Mouse (Mus musculus) limb, embryonic 12.5 days (tissue): Measurements from ENCODE around the gene Gm7030. TPM values are rescaled to one million over a fixed set of nuclear protein-coding genes. Genes with fewer than 3 reads are reported as not detected.
"Not testable (repeated sequence)": the region's sequence is repeated elsewhere in the genome, so short reads cannot be mapped to it uniquely, and the experiment has no call there.

ENCODE experiments used
- ATAC-seq: fragments of 200-750 bp; cut with Nextera tagmentation; 2 replicates; pipeline ENCODE4 v1.8.0; 2017; ENCODE audit warnings: low read depth, moderate TSS enrichment; ENCODE audit not compliant: insufficient number of reproducible peaks, insufficient read depth, low FRiP score, low TSS enrichment
- H3K27ac ChIP-seq: fragments of 300-500 bp; sonication (generic); 2 replicates; pipeline ENCODE4 v1.5.1; 2016; ENCODE audit warnings: mild to moderate bottlenecking, moderate library complexity
- H3K27me3 ChIP-seq: fragments of 300-500 bp; sonication (generic); 2 replicates; pipeline ENCODE4 v1.6.1; 2016; ENCODE audit warnings: mild to moderate bottlenecking, moderate library complexity
- H3K36me3 ChIP-seq: fragments of 300-500 bp; sonication (generic); 2 replicates; pipeline ENCODE4 v1.6.1; 2016; ENCODE audit warnings: mild to moderate bottlenecking, moderate library complexity
- H3K4me1 ChIP-seq: fragments of 300-500 bp; sonication (generic); replicated peaks from 2 replicates; pipeline ENCODE4 v1.6.1; 2016
- H3K4me2 ChIP-seq: fragments of 300-500 bp; sonication (generic); 2 replicates; pipeline ENCODE4 v1.6.1; 2016; ENCODE audit warnings: mild to moderate bottlenecking, moderate library complexity
- H3K4me3 ChIP-seq: fragments of 300-500 bp; sonication (generic); replicated peaks from 2 replicates; pipeline ENCODE4 v1.5.1; 2016; ENCODE audit warnings: mild to moderate bottlenecking
- H3K9ac ChIP-seq: fragments of 300-500 bp; sonication (generic); replicated peaks from 2 replicates; pipeline ENCODE4 v1.6.1; 2016; ENCODE audit warnings: mild to moderate bottlenecking, moderate library complexity
- H3K9me3 ChIP-seq: fragments of 300-500 bp; sonication (generic); 2 replicates; pipeline ENCODE4 v1.6.1; 2016; ENCODE audit warnings: mild to moderate bottlenecking, moderate library complexity
- WGBS: fragments of 180-500 bp; shearing (Covaris S2); methylation state at CpG from one replicate; pipeline ENCODE4 v1.1.7; 2016; 5-methylcytosine and 5-hydroxymethylcytosine counted together
- polyA plus RNA-seq: library from polyadenylated mRNA; unstranded; fragments of >200 nt; fragmentation: Nextera tagmentation; extraction: Ambion mirVana; gene quantifications from 2 replicates; pipeline ENCODE4 v1.2.1, GENCODE M21; 2016

Gm7030 gene
- polyA plus RNA-seq, 1 experiment from 2014 or later, result not detected

- 14% methylated on average over 11 of the region's 11 CpGs for WGBS
- ATAC-seq, result not testable (repeated sequence)
- peak overlapping the region; percentile 63 for H3K4me2 ChIP-seq
Measured at GRCm38 (mm10) chr17:36158264-36158663, 29.0 kb upstream of the Gm7030 start.

DNA sequence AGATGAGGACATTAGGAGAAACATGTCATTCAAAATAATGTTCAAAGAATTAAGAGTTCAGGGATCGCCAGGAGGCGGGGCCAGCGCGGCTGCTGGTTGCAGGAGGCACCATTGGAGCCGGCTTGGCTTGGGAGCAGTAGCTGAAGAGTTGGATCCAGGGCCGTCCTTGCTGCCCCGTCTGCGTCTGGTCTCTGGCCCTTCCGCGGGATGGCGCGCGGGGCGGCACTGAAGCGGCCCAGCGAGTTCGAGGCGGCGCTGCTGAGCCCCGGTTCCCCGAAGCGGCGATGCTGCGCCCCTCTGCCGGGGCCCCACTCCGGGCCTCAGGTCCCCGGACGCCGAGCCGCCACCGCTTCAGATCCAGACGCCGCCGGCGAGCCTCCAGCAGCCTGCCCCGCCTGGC lies 28.6 kb upstream of the Gm7030 start:
- H3K9ac ChIP-seq, result peak overlapping the region; percentile 47
- H3K36me3 ChIP-seq, ATAC-seq, H3K9me3 ChIP-seq, H3K27ac ChIP-seq, H3K4me1 ChIP-seq: not testable (repeated sequence)
- peaks cover 91% of the 10 kb centered on the region for H3K27me3 ChIP-seq
- peak overlapping the region; percentile 63 for H3K4me2 ChIP-seq
- under 1% methylated on average over 36 of the region's 36 CpGs for WGBS
- H3K4me3 ChIP-seq, result peak overlapping the region; percentile 40

More at GRCm38 (mm10) chr17:36158264-36158663, 29.0 kb upstream of the Gm7030 start:
- not testable (repeated sequence) for H3K9me3 ChIP-seq, H3K27ac ChIP-seq, H3K4me1 ChIP-seq, H3K36me3 ChIP-seq, H3K9ac ChIP-seq
- peaks cover 90% of the 10 kb centered on the region for H3K27me3 ChIP-seq
- peak overlapping the region; percentile 40 for H3K4me3 ChIP-seq

- Histone ChIP-seq H3K27me3 (peaks cover 84% of the 10 kb centered on the region), H3K4me2 (no peak overlapping the region), H3K9me3 (no peaks in the 10 kb centered on the region), H3K4me3 (no peak overlapping the region), H3K9ac (no peak overlapping the region), H3K36me3 (no peaks in the 10 kb centered on the region), H3K27ac (no peak overlapping the region), H3K4me1 (no peaks in the 10 kb centered on the region)
- 26% methylated on average over 3 of the region's 3 CpGs for WGBS
- no peak for ATAC-seq
Measured at GRCm38 (mm10) chr17:36154271-36155149, 25.3 kb upstream of the Gm7030 start.

- WGBS, result 45% methylated on average over 4 of the region's 4 CpGs
- H3K27me3 ChIP-seq, result peaks cover 78% of the 10 kb centered on the region
- H3K9ac ChIP-seq, H3K9me3 ChIP-seq, H3K27ac ChIP-seq, H3K4me2 ChIP-seq, H3K4me3 ChIP-seq, H3K36me3 ChIP-seq, ATAC-seq, H3K4me1 ChIP-seq: not testable (repeated sequence)
Measured at GRCm38 (mm10) chr17:36151200-36151599, 22.0 kb upstream of the Gm7030 start.

DNA sequence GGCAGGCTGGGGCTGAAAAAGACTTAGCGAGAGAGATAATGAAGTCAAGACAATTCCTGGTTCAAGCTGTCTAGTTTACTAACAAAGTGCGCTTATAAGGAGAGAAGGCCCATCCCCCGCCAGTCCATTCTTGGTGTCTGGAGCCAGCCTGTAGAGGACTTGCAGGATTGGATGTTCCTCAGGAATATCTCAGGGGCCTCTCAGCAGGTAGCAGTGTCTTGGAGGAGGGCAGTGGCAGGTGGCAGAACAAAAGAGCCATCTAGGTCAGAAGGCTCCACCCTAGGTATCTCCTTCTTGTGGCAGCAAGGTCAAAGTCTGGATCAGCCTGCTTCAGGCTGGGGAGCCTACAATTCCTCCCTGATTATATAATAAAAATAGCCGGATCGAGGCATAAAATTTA lies 19.2 kb upstream of the Gm7030 start:
- not testable (repeated sequence) for H3K9ac ChIP-seq, H3K4me1 ChIP-seq, H3K9me3 ChIP-seq, ATAC-seq, H3K27ac ChIP-seq, H3K4me2 ChIP-seq, H3K4me3 ChIP-seq, H3K36me3 ChIP-seq
- H3K27me3 ChIP-seq, result peaks cover 74% of the 10 kb centered on the region
- WGBS, result 75% methylated on average over 5 of the region's 5 CpGs

DNA sequence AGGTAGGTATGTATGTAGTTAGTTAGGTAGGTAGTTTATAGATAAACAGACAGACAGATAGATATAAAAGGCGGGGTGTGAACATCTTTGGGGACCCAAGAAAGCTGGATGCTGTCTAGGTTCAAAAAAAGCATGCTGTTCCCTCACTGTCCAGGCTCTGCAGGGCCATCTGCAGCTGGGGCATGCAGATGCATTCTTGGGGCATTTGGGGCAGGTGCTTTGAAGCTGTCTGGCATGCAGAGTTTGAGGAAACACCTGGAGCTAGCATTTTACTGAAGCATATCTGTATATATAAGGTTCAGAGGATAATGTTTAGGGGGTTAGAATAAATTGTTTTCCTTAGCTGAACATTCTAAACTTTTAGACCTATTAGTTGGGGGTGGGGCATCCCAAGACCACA lies 17.7 kb upstream of the Gm7030 start:
- peaks cover 73% of the 10 kb centered on the region for H3K27me3 ChIP-seq
- not testable (repeated sequence) for H3K27ac ChIP-seq, H3K36me3 ChIP-seq, ATAC-seq, H3K9me3 ChIP-seq, H3K9ac ChIP-seq, H3K4me1 ChIP-seq, H3K4me3 ChIP-seq, H3K4me2 ChIP-seq
- 74% methylated on average over 1 of the region's 1 CpGs for WGBS

GRCm38 (mm10) chr17:36145861-36146156 lies 16.6 kb upstream of the Gm7030 start:
- peaks cover 76% of the 10 kb centered on the region for H3K27me3 ChIP-seq
- not testable (repeated sequence) for H3K9ac ChIP-seq, H3K27ac ChIP-seq, H3K4me1 ChIP-seq, H3K9me3 ChIP-seq, H3K36me3 ChIP-seq, ATAC-seq
- 2% methylated on average over 13 of the region's 13 CpGs for WGBS
- H3K4me2 ChIP-seq, result peak overlapping the region; percentile 51
- H3K4me3 ChIP-seq, result peak overlapping the region; percentile 31

- WGBS, result 2% methylated on average over 78 of the region's 78 CpGs
- ATAC-seq, result peak; percentile 63; the same call in 1 of the 2 replicates
- H3K27ac ChIP-seq, result no peak overlapping the region
- peak overlapping the region; percentile 51 for H3K4me2 ChIP-seq
- H3K36me3 ChIP-seq, result no peaks in the 10 kb centered on the region
- H3K27me3 ChIP-seq, result peaks cover 77% of the 10 kb centered on the region
- H3K9ac ChIP-seq, result 0 out of 2 replicates have a peak overlapping the region, but pooled peaks have one; percentile 34
- H3K9me3 ChIP-seq, result no peaks in the 10 kb centered on the region
- peaks cover 6% of the 10 kb centered on the region; the same call in 1 of the 2 replicates for H3K4me1 ChIP-seq
- peak overlapping the region; percentile 31 for H3K4me3 ChIP-seq
Measured at GRCm38 (mm10) chr17:36145111-36145860, 16.1 kb upstream of the Gm7030 start.

DNA sequence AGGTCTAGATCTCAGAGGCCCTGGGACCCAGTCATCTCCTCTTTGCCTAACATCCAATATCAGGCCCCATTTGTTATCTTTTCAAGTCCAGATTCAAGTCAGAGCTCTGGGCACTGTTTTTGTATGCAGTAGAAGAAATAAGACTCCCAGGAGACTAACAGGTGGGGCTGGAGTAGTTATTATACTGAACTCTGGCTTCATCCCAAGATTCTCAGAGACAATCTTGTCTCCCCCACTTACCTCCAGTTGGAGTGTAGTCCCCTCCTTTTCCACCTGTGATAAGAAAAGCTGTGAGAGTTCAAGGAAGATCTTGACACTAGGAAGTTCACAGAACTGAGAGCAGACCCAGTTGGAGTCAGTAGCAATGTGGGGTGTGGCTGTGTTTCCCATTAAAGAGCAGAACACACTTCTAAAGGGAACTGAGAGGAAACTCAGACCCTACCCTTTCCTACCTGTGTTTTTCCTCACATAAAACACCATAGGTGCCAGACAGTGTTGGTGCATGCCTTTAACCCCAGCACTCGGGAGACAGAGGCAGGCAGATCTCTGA lies 7.1 kb upstream of the Gm7030 start:
- not testable (repeated sequence) for H3K4me1 ChIP-seq, H3K4me2 ChIP-seq, H3K36me3 ChIP-seq, H3K4me3 ChIP-seq, H3K9me3 ChIP-seq, H3K27ac ChIP-seq, H3K9ac ChIP-seq, ATAC-seq
- H3K27me3 ChIP-seq, result peaks cover 60% of the 10 kb centered on the region
- WGBS, result 75% methylated on average over 1 of the region's 1 CpGs

DNA sequence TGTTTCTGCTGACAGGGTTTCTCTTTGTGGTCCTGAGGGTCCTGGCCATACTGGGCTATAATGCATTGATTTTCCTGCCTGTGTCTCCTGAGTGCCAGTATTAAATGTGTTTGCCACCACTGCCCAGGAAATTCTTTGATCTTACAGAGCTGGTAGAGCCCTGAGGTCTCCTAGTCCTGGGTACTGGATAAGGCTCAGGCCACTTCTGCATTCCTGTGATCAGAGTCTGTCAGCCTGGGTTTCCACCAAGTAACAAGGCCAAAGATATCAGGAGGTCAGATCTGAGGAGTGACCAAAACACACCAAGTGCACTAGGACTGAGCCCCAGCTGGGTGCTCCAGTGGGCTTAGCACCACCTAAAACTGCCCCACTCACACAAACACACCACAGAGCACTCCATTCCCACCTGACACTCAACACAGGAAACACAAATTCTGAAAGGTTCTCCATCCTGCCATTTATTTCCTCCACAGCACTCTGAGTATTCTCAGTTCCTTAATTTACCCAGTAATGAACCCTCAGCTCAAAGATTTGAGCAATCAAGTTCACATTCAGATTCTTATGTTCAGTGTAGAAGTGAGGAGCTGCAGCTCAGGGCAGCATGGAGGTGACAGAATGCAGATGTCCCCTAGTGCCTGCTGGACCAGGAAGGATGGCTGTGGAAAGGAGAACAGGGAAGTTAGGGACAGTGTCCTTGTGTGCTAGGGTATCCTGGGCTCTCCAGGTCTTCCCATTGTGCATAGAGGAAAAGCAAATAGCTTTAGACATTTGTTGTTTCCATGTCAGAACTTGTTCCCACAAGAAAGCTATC lies 6.4 kb upstream of the Gm7030 start:
- H3K4me1 ChIP-seq, H3K36me3 ChIP-seq, H3K4me3 ChIP-seq, H3K4me2 ChIP-seq, H3K27ac ChIP-seq, H3K9ac ChIP-seq, H3K9me3 ChIP-seq, ATAC-seq: not testable (repeated sequence)
- peaks cover 61% of the 10 kb centered on the region for H3K27me3 ChIP-seq
